Mouse (Mus musculus) heart, embryonic 10.5 days (tissue): Measurements from ENCODE around the gene Nr2c1. TPM values are rescaled to one million over a fixed set of nuclear protein-coding genes. Genes with fewer than 3 reads are reported as not detected.
A peak's percentile ranks its signal among the peaks of the same experiment; 100 is the strongest.

Source experiments
- DNase-seq: peaks from one replicate; pipeline ENCODE4 v3.0.0-alpha.2; 2017; ENCODE audit warnings: low spot score
- H3K27ac ChIP-seq: fragments of 300-500 bp; sonication (generic); 2 replicates; pipeline ENCODE4 v1.5.1; 2016; ENCODE audit warnings: mild to moderate bottlenecking
- H3K27me3 ChIP-seq: fragments of 300-500 bp; sonication (generic); 2 replicates; pipeline ENCODE4 v1.6.1; 2016; ENCODE audit warnings: mild to moderate bottlenecking; ENCODE audit not compliant: poor library complexity, insufficient read depth, severe bottlenecking
- H3K36me3 ChIP-seq: fragments of 300-500 bp; sonication (generic); 2 replicates; pipeline ENCODE4 v1.6.1; 2016; ENCODE audit warnings: mild to moderate bottlenecking, moderate library complexity
- H3K4me1 ChIP-seq: fragments of 300-500 bp; sonication (generic); 2 replicates; pipeline ENCODE4 v1.6.1; 2016; ENCODE audit warnings: mild to moderate bottlenecking
- H3K4me3 ChIP-seq: fragments of 300-500 bp; sonication (generic); 2 replicates; pipeline ENCODE4 v1.5.1; 2016; ENCODE audit warnings: mild to moderate bottlenecking, moderate library complexity
- H3K9me3 ChIP-seq: fragments of 300-500 bp; sonication (generic); 2 replicates; pipeline ENCODE4 v1.6.1; 2016; ENCODE audit warnings: mild to moderate bottlenecking, moderate library complexity
- WGBS: fragments of 180-500 bp; shearing (Covaris S2); methylation state at CpG from one replicate; pipeline ENCODE4 v1.1.7; 2016; 5-methylcytosine and 5-hydroxymethylcytosine counted together
- polyA plus RNA-seq: library from polyadenylated mRNA; unstranded; fragments of >200 nt; fragmentation: Nextera tagmentation; extraction: Ambion mirVana; gene quantifications from 2 replicates; pipeline ENCODE4 v1.2.1, GENCODE M21; 2016

Gene Nr2c1
- polyA plus RNA-seq, 1 experiment from 2014 or later = 9.3 TPM

DNA sequence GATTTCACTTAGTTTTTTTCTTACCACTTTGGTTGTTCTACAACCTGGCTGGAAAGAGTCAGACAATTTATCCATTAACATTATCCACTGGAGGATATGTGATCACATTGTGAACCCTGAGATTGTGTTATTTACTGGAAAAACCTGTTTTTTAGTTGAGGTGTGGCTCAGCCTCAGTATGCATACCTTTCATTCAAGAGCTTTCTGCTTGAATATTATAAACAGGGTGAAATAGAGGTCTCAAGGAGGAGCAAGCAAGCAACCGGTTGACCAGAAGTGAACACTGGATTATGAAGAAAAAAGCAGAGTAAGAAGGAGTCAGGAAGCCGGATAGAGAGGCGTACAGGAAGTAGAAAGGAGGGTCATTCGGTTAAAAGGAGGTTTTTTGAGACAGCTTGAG lies 3.7 kb downstream of the Nr2c1 start:
- no peaks in the 10 kb centered on the region for H3K9me3 ChIP-seq
- WGBS = 80% methylated on average over 4 of the region's 4 CpGs
- peaks cover 22% of the 10 kb centered on the region for H3K4me1 ChIP-seq
- H3K27me3 ChIP-seq = no peaks in the 10 kb centered on the region
- no peak for DNase-seq
- H3K27ac ChIP-seq = no peak overlapping the region
- no peak overlapping the region for H3K4me3 ChIP-seq
- 0 out of 2 replicates have a peak, but pooled peaks cover 19% of the 10 kb centered on the region for H3K36me3 ChIP-seq

DNA sequence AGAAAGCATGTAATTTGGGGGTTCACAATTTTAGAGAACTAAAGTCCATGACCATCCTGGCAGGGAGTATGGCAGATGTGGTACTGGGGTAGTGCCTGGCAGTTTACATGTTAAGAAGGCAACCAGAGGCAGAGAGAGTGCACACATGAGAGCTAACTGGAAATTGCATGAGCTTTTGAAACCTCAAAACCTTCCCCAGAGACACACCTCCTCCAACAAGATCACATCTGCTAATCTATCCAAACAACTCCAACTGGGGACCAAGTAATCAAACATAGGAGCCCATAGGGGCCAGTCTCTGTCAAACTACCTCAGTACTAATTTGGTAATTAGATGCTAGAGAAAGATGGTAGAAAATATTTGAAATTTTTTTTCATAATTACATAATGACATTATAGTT lies 6.0 kb downstream of the Nr2c1 start:
- Histone ChIP-seq H3K36me3 (peaks cover 29% of the 10 kb centered on the region), H3K27me3 (no peaks in the 10 kb centered on the region), H3K27ac (no peak overlapping the region), H3K4me1 (peaks cover 11% of the 10 kb centered on the region), H3K9me3 (no peaks in the 10 kb centered on the region), H3K4me3 (no peak overlapping the region)
- no peak for DNase-seq

DNA sequence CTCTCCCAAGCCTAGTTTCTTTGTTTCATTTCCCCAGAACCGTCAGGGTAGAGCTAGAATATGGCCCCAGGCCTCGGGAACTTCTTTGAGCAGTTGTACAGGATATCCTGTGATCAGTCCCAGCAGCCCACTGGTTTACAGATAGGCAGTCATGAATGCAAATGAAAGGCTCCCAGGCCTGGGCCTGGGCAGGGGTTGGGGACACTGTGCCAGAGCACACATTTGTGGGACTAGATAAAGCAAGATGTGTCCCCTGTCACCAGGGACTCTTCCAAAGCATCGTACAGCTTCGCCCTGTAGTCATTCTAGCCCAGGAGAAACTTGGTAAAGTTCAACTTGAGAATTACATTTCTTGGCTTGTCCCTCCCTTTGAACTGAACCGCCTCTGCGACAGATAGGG lies 11.1 kb downstream of the Nr2c1 start:
- H3K27ac ChIP-seq = no peak overlapping the region
- no peak overlapping the region for H3K4me3 ChIP-seq
- 91% methylated on average over 6 of the region's 6 CpGs for WGBS
- no peaks in the 10 kb centered on the region for H3K9me3 ChIP-seq
- no peaks in the 10 kb centered on the region for H3K4me1 ChIP-seq
- DNase-seq = no peak
- H3K36me3 ChIP-seq = peaks cover 63% of the 10 kb centered on the region
- H3K27me3 ChIP-seq = no peaks in the 10 kb centered on the region

DNA sequence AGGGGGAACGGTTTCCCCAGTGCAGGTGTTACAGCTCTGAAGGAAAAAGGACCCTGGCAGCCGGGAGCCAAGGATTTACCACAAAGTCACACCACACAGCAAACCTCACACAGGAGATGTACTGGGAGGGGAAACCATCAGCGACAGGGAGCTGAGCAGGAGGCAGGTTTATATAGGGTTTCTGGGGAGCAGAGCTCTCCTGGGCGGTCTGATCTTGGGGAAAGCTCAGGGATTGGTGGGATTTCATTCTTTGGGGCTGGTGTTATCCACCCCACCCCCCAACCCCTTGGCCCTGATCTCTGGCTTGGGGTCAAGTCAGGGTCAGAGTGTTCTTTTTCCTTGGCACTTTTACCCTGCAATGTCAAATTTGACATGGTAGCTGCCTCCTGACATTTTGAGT lies 11.6 kb downstream of the Nr2c1 start:
- H3K9me3 ChIP-seq = no peaks in the 10 kb centered on the region
- 84% methylated on average over 4 of the region's 4 CpGs for WGBS
- no peaks in the 10 kb centered on the region for H3K4me1 ChIP-seq
- H3K4me3 ChIP-seq = no peak overlapping the region
- H3K36me3 ChIP-seq = peaks cover 67% of the 10 kb centered on the region
- no peak overlapping the region for H3K27ac ChIP-seq
- no peak for DNase-seq
- no peaks in the 10 kb centered on the region for H3K27me3 ChIP-seq

DNA sequence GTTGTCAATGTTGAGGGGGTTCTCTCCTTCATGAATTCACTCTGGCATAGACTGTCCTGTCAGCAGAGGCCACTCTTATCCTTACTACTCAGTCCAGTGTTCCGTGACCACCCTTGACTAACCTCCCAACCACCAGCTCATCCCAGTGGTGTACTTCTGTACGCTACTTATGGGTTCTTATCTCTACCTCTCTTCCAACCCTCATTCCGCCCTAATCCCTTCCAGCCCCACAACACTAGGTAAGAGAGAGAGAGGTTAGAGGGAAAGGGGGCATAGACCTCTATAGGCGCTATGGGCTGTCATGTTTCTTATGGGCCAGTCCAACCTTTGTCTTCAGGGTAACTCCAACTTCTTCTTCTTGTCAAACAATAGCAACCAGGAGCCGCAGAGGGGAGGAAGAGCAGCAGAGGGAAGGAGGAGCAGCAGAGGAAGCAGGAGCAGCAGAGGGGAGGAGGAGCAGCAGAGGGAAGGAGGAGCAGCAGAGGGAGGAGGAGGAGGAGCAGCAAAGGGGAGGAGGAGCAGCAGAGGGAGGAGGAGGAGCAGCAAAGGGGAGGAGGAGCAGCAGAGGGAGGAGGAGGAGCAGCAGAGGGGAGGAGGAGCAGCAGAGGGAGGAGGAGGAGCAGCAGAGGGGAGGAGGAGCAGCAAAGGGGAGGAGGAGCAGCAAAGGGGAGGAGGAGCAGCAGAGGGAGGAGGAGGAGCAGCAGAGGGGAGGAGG lies 13.4 kb downstream of the Nr2c1 start:
- Histone ChIP-seq H3K27ac (no peak overlapping the region), H3K36me3 (peaks cover 72% of the 10 kb centered on the region), H3K4me3 (no peak overlapping the region), H3K9me3 (no peaks in the 10 kb centered on the region), H3K27me3 (no peaks in the 10 kb centered on the region), H3K4me1 (no peaks in the 10 kb centered on the region)
- DNase-seq = no peak
- WGBS = 74% methylated on average over 5 of the region's 5 CpGs

DNA sequence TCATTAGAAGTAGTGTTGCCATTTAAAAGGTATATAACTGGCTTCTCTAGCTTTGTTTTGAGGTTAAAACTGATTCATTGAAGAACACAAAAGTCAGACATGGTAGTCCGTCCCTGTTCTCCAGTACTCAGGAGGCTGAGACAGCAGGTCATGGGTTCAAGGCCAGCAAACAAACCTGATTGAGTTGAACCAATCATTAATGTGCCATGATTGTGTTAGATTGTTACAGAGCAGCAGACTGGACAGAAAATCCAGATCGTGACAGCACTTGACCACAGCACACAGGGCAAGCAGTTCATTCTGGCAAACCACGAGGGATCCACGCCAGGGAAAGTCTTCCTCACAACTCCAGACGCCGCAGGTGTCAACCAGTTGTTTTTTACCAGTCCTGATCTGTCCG lies 14.2 kb downstream of the Nr2c1 start:
- Histone ChIP-seq H3K4me3 (no peak overlapping the region), H3K36me3 (peaks cover 78% of the 10 kb centered on the region), H3K27ac (no peak overlapping the region), H3K9me3 (no peaks in the 10 kb centered on the region), H3K27me3 (no peaks in the 10 kb centered on the region), H3K4me1 (no peaks in the 10 kb centered on the region)
- no peak for DNase-seq
- WGBS = 95% methylated on average over 7 of the region's 7 CpGs

DNA sequence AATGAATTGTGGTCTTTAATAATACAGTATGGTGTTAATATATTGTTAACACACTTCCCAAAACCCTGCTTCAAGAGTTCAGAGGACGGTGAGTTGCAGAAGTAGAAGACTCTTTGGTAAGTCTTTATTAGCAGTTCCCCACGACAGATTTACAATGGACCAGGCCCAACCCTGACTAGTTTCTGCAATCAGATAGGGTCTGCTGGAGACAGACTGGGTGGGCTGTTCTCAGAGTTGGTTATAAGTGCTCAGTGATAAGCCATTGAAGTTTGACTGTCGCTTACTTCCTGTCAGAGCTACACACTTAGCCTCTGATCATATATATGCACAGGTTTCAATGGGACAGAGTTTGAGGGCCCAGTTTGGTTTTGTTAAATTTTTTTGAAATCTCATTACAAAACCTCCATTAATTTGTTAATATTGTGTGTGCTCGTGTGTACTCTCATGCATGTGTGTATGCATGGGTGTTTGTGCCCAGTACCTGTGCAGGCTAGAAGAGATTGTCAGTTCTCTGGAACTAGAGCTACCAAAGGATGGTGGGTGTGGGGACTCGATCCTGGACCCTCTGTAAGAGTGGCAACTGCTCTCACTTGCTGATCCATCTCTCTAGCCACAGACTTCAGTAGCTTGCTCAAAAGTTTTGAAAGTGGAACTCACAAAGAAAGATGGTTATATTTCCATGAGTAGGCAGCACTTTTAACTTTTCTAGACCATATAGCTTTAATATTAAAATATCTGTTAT lies 16.5 kb downstream of the Nr2c1 start:
- peaks cover 87% of the 10 kb centered on the region for H3K36me3 ChIP-seq
- H3K4me1 ChIP-seq = no peaks in the 10 kb centered on the region
- no peak for DNase-seq
- 72% methylated on average over 5 of the region's 5 CpGs for WGBS
- no peak overlapping the region for H3K4me3 ChIP-seq
- H3K27me3 ChIP-seq = no peaks in the 10 kb centered on the region
- no peaks in the 10 kb centered on the region for H3K9me3 ChIP-seq
- H3K27ac ChIP-seq = no peak overlapping the region

DNA sequence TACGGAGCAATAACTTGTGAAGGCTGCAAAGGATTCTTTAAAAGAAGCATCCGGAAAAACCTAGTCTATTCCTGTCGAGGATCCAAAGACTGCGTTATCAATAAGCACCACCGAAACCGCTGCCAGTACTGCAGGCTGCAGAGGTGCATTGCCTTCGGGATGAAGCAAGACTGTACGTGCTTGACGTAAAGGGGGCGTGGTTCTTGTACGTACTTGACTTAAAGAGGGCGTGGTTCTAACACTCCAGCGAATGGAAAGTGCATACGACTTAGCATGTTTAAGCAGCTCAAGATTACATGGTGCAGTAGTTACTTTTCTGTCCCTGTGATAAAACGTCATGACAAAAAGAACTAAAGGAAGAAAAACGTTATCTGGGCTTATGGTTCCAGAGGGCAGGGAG lies 17.6 kb downstream of the Nr2c1 start:
- H3K4me1 ChIP-seq = no peaks in the 10 kb centered on the region
- H3K4me3 ChIP-seq = no peak overlapping the region
- peaks cover 3% of the 10 kb centered on the region; the same call in 1 of the 2 replicates for H3K9me3 ChIP-seq
- no peak for DNase-seq
- WGBS = 83% methylated on average over 16 of the region's 16 CpGs
- peaks cover 86% of the 10 kb centered on the region for H3K36me3 ChIP-seq
- no peaks in the 10 kb centered on the region for H3K27me3 ChIP-seq
- H3K27ac ChIP-seq = no peak overlapping the region

DNA sequence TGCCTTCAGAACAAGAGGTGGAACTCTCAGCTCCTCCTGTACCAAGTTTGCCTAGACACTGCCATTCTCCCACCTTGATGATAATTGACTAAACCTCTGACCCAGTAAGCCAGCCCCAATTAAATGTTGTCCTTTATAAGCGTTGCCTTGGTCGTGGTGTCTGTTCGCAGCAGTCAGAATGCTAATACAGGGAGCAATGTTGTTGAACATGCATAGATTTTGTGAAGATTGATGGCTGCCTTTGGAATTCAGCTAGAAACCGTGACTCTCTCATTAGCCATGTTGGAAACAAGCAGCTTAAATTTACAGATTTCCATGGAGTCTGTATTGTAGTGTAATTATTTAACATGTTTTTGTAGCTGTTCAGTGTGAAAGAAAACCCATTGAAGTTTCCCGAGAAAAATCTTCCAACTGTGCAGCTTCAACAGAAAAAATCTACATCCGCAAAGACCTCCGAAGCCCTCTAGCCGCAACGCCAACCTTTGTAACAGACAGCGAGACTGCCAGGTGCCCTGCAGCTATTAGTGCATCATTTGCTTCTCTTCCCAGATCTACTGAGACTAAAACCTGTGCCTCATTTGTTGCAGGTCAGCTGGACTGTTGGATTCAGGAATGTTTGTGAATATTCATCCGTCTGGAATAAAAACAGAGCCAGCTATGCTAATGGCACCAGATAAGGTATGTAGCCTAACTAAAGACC lies 19.4 kb downstream of the Nr2c1 start:
- Histone ChIP-seq H3K27ac (no peak overlapping the region), H3K4me3 (no peak overlapping the region), H3K36me3 (peaks cover 88% of the 10 kb centered on the region), H3K4me1 (no peaks in the 10 kb centered on the region), H3K9me3 (peaks cover 3% of the 10 kb centered on the region; the same call in 1 of the 2 replicates), H3K27me3 (no peaks in the 10 kb centered on the region)
- 92% methylated on average over 11 of the region's 11 CpGs for WGBS
- no peak for DNase-seq

DNA sequence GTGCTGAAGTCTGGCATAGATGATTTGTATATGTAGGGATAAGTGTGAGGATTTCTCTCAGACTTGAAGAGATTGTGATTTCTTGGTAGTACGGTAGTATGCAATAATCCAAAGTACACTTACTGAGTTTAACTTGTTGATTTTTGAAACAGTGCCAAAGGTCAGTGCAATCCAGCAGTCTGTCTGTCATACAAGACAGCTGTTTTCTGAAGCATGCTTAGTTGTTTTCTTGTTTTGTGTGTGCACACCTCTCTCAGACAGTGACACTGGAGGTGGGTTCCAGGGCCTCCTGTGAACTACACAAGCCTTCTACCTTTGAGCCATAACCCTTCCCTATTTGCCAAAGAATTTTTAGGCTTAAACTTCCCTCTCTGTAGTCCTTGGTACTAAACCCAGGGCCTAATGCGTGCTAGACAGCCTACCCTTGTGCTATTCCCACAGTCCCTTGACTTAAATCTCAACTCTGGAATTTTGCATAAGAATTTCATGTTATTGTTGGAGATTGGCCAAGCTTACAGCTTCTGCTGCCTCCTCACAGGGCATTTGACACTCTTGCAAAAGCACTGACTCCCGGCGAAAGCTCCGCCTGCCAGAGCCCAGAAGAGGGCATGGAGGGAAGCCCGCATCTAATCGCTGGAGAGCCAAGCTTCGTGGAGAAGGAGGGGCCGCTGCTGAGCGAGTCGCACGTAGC lies 23.8 kb downstream of the Nr2c1 start:
- Histone ChIP-seq H3K9me3 (peaks cover 3% of the 10 kb centered on the region; the same call in 1 of the 2 replicates), H3K27me3 (no peaks in the 10 kb centered on the region), H3K27ac (0 out of 2 replicates have a peak overlapping the region, but pooled peaks have one; percentile 22), H3K4me3 (no peak overlapping the region), H3K36me3 (peaks cover 84% of the 10 kb centered on the region), H3K4me1 (no peaks in the 10 kb centered on the region)
- 63% methylated on average over 12 of the region's 12 CpGs for WGBS
- DNase-seq = no peak

DNA sequence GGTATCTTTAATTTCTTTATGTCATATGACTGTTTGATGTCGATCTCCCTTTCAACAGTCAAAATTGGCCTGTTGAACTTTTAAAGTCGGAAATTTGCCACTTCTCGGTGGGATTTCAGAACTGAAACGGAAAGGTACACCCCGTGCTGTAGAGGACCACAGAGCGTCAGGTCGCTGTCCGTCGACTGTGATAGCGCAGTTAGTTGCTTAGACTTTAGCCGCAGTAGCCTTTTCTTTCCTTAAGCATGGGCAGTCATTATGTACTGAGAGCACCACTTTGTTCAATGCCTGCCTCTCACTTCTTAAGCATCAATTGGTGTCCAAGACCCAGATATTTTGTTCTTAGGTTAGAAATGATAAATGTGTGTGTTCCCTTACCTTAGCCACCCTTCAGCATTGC lies 24.3 kb downstream of the Nr2c1 start:
- no peak overlapping the region for H3K4me3 ChIP-seq
- no peak overlapping the region for H3K27ac ChIP-seq
- peaks cover 79% of the 10 kb centered on the region for H3K36me3 ChIP-seq
- no peaks in the 10 kb centered on the region for H3K27me3 ChIP-seq
- H3K9me3 ChIP-seq = peaks cover 3% of the 10 kb centered on the region; the same call in 1 of the 2 replicates
- WGBS = 72% methylated on average over 11 of the region's 11 CpGs
- H3K4me1 ChIP-seq = no peaks in the 10 kb centered on the region
- DNase-seq = no peak

DNA sequence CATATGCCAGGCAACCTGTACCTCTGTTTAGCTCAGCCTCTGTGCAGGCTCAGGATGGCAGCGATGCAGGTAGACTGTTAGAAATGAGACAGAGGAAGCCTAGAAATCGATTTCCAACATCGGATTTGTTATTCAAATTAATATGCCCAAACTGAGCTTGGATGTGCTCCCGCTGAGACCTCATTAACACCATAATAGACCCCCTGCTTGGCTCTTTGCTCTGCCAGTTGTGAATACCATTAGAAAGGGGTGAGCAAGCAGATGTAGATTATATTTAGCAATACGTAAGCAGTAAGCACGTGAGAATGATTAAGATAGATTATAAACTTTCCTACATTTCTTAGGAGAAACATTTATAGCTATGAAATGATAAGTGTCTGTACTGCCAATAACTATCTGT lies 24.9 kb downstream of the Nr2c1 start:
- H3K27ac ChIP-seq = no peak overlapping the region
- no peaks in the 10 kb centered on the region for H3K4me1 ChIP-seq
- peaks cover 73% of the 10 kb centered on the region for H3K36me3 ChIP-seq
- H3K27me3 ChIP-seq = no peaks in the 10 kb centered on the region
- no peak for DNase-seq
- WGBS = 72% methylated on average over 6 of the region's 6 CpGs
- H3K4me3 ChIP-seq = no peak overlapping the region
- H3K9me3 ChIP-seq = peaks cover 3% of the 10 kb centered on the region; the same call in 1 of the 2 replicates
